Mouse (Mus musculus): Measurements from ENCODE around the gene Syce1l.

GRCm38 (mm10) chr8:113704968-113705367 lies 62.0 kb downstream of the Syce1l start:
- no peak for TF ChIP-seq CTCF (IDR thresholded peaks at IDR 0.05; ENCODE audit: low read depth)
- TF ChIP-seq EP300 (IDR thresholded peaks at IDR 0.05; ENCODE audit: low read depth): no peak

Measured in heart, postnatal 0 days (tissue).